Mouse (Mus musculus): Measurements from ENCODE around the gene Kbtbd3. TPM values are rescaled to one million over a fixed set of nuclear protein-coding genes. Genes with fewer than 3 reads are reported as not detected.

Gene Kbtbd3
- total RNA-seq, 1 experiment from 2014 or later = 2.6 TPM

Small RNAs within 50 kb of the gene (microRNA-seq; reads per million reads assigned to microRNA genes)
- gene Gm22195 = 0 reads per million in 2 experiments
- 0 reads per million in 2 experiments for gene Gm23992

Other genes with a start within 250 kb of the Kbtbd3 start
- gene Aasdhppt, start 362 bp upstream of the Kbtbd3 start, total RNA-seq (2021) = 21.7 and 23.2 TPM in 2 replicates
- 32.6 and 37.6 TPM in 2 replicates for gene Msantd4, start 66.7 kb downstream of the Kbtbd3 start, total RNA-seq (2021)